Mouse (Mus musculus) kidney, embryonic 14.5 days (tissue): Measurements from ENCODE around the gene Cabp2. TPM values are rescaled to one million over a fixed set of nuclear protein-coding genes. Genes with fewer than 3 reads are reported as not detected.

Experiments used
- ATAC-seq: fragments of 200-750 bp; cut with Nextera tagmentation; 2 replicates; pipeline ENCODE4 v1.8.0; 2017; ENCODE audit warnings: moderate number of reproducible peaks, mild to moderate bottlenecking, moderate TSS enrichment, moderate library complexity; ENCODE audit not compliant: low FRiP score, low TSS enrichment
- H3K27ac ChIP-seq: fragments of 300-500 bp; sonication (generic); 2 replicates; pipeline ENCODE4 v1.5.1; 2014; ENCODE audit warnings: low read depth, mild to moderate bottlenecking, low read length, moderate library complexity, mixed read lengths
- H3K27me3 ChIP-seq: fragments of 300-500 bp; sonication (generic); 2 replicates; pipeline ENCODE4 v1.6.1; 2014; ENCODE audit warnings: mild to moderate bottlenecking, low read length; ENCODE audit not compliant: control insufficient read depth, insufficient read depth
- H3K36me3 ChIP-seq: fragments of 300-500 bp; sonication (generic); 2 replicates; pipeline ENCODE4 v1.6.1; 2014; ENCODE audit warnings: low read length, mixed read lengths; ENCODE audit not compliant: control insufficient read depth, insufficient read depth
- H3K4me1 ChIP-seq: fragments of 300-500 bp; sonication (generic); 2 replicates; pipeline ENCODE4 v1.6.1; 2014; ENCODE audit warnings: low read length, mixed read lengths; ENCODE audit not compliant: control insufficient read depth, insufficient read depth
- H3K4me2 ChIP-seq: fragments of 300-500 bp; sonication (generic); replicated peaks from 2 replicates; pipeline ENCODE4 v1.6.1; 2014; ENCODE audit warnings: low read depth, mild to moderate bottlenecking, low read length
- H3K4me3 ChIP-seq: fragments of 300-500 bp; sonication (generic); 2 replicates; pipeline ENCODE4 v1.5.1; 2014; ENCODE audit warnings: mild to moderate bottlenecking, low read length
- H3K9ac ChIP-seq: fragments of 300-500 bp; sonication (generic); 2 replicates; pipeline ENCODE4 v1.6.1; 2014; ENCODE audit warnings: low read depth, mild to moderate bottlenecking, low read length, moderate library complexity
- H3K9me3 ChIP-seq: fragments of 300-500 bp; sonication (generic); 2 replicates; pipeline ENCODE4 v1.6.1; 2016; ENCODE audit warnings: low read length; ENCODE audit not compliant: control insufficient read depth
- WGBS: fragments of 180-500 bp; shearing (Covaris S2); extraction: QIAGEN DNeasy Blood & Tissue Kit; methylation state at CpG from one replicate; pipeline ENCODE4 v1.1.7; 2014; 5-methylcytosine and 5-hydroxymethylcytosine counted together
- polyA plus RNA-seq: library from polyadenylated mRNA; unstranded; fragments of >200 nt; fragmentation: Nextera tagmentation; extraction: Ambion mirVana; gene quantifications from 2 replicates; pipeline ENCODE4 v1.2.1, GENCODE M21; 2014

Cabp2 gene
- polyA plus RNA-seq, 1 experiment from 2014 or later: not detected

- 82% methylated on average over 8 of the region's 8 CpGs for WGBS
- H3K9ac ChIP-seq: no peak overlapping the region
- no peak overlapping the region for H3K4me2 ChIP-seq
- H3K36me3 ChIP-seq: no peaks in the 10 kb centered on the region
- no peak for ATAC-seq
- no peaks in the 10 kb centered on the region for H3K27me3 ChIP-seq
- H3K9me3 ChIP-seq: no peaks in the 10 kb centered on the region
- no peak overlapping the region for H3K4me3 ChIP-seq
- H3K27ac ChIP-seq: no peak overlapping the region
- no peaks in the 10 kb centered on the region for H3K4me1 ChIP-seq
These were observed 10.6 kb upstream of the Cabp2 start for GRCm38 (mm10) chr19:4070756-4071155.

GRCm38 (mm10) chr19:4071406-4071805, 10.0 kb upstream of the Cabp2 start:
- 96% methylated on average over 6 of the region's 6 CpGs for WGBS
- no peaks in the 10 kb centered on the region for H3K4me1 ChIP-seq
- H3K27me3 ChIP-seq: no peaks in the 10 kb centered on the region
- H3K27ac ChIP-seq: no peak overlapping the region
- ATAC-seq: no peak
- no peak overlapping the region for H3K4me3 ChIP-seq
- no peak overlapping the region for H3K4me2 ChIP-seq
- no peaks in the 10 kb centered on the region for H3K9me3 ChIP-seq
- no peak overlapping the region for H3K9ac ChIP-seq
- no peaks in the 10 kb centered on the region for H3K36me3 ChIP-seq

GRCm38 (mm10) chr19:4072706-4073424, 8.5 kb upstream of the Cabp2 start:
- H3K36me3 ChIP-seq: no peaks in the 10 kb centered on the region
- no peak overlapping the region for H3K4me2 ChIP-seq
- H3K27me3 ChIP-seq: no peaks in the 10 kb centered on the region
- H3K4me1 ChIP-seq: no peaks in the 10 kb centered on the region
- 82% methylated on average over 6 of the region's 6 CpGs for WGBS
- no peak overlapping the region for H3K4me3 ChIP-seq
- H3K9me3 ChIP-seq: no peaks in the 10 kb centered on the region
- H3K27ac ChIP-seq: no peak overlapping the region
- H3K9ac ChIP-seq: no peak overlapping the region
- no peak for ATAC-seq

- WGBS: 86% methylated on average over 1 of the region's 1 CpGs
- H3K4me2 ChIP-seq: no peak overlapping the region
- no peak for ATAC-seq
- H3K4me1 ChIP-seq: no peaks in the 10 kb centered on the region
- no peak overlapping the region for H3K4me3 ChIP-seq
- H3K9ac ChIP-seq: no peak overlapping the region
- H3K36me3 ChIP-seq: no peaks in the 10 kb centered on the region
- H3K9me3 ChIP-seq: no peaks in the 10 kb centered on the region
- no peak overlapping the region for H3K27ac ChIP-seq
- no peaks in the 10 kb centered on the region for H3K27me3 ChIP-seq
These were observed 5.8 kb upstream of the Cabp2 start for GRCm38 (mm10) chr19:4075531-4075930.

GRCm38 (mm10) chr19:4079594-4079993, 1.8 kb upstream of the Cabp2 start:
- H3K9me3 ChIP-seq: no peaks in the 10 kb centered on the region
- no peak overlapping the region for H3K4me2 ChIP-seq
- no peaks in the 10 kb centered on the region for H3K27me3 ChIP-seq
- no peaks in the 10 kb centered on the region for H3K4me1 ChIP-seq
- WGBS: 90% methylated on average over 1 of the region's 1 CpGs
- H3K9ac ChIP-seq: no peak overlapping the region
- no peak overlapping the region for H3K27ac ChIP-seq
- no peak overlapping the region for H3K4me3 ChIP-seq
- ATAC-seq: no peak
- no peaks in the 10 kb centered on the region for H3K36me3 ChIP-seq

- Histone ChIP-seq H3K4me2 (no peak overlapping the region), H3K4me3 (no peak overlapping the region), H3K4me1 (no peaks in the 10 kb centered on the region), H3K36me3 (no peaks in the 10 kb centered on the region), H3K27me3 (no peaks in the 10 kb centered on the region), H3K9ac (no peak overlapping the region), H3K9me3 (no peaks in the 10 kb centered on the region), H3K27ac (no peak overlapping the region)
- no peak for ATAC-seq
- WGBS: 64% methylated on average over 8 of the region's 8 CpGs
These were observed 818 bp upstream of the Cabp2 start for GRCm38 (mm10) chr19:4080511-4081009.

GRCm38 (mm10) chr19:4082219-4082965, 1.0 kb downstream of the Cabp2 start:
- H3K9me3 ChIP-seq: no peaks in the 10 kb centered on the region
- no peak overlapping the region for H3K9ac ChIP-seq
- no peak overlapping the region for H3K4me2 ChIP-seq
- no peaks in the 10 kb centered on the region for H3K27me3 ChIP-seq
- no peaks in the 10 kb centered on the region for H3K4me1 ChIP-seq
- WGBS: 84% methylated on average over 11 of the region's 11 CpGs
- no peaks in the 10 kb centered on the region for H3K36me3 ChIP-seq
- no peak overlapping the region for H3K4me3 ChIP-seq
- no peak for ATAC-seq
- H3K27ac ChIP-seq: no peak overlapping the region

GRCm38 (mm10) chr19:4083316-4083715, 1.9 kb downstream of the Cabp2 start:
- H3K9ac ChIP-seq: no peak overlapping the region
- H3K27ac ChIP-seq: no peak overlapping the region
- no peak overlapping the region for H3K4me3 ChIP-seq
- H3K9me3 ChIP-seq: no peaks in the 10 kb centered on the region
- no peak overlapping the region for H3K4me2 ChIP-seq
- 92% methylated on average over 7 of the region's 7 CpGs for WGBS
- H3K36me3 ChIP-seq: no peaks in the 10 kb centered on the region
- H3K27me3 ChIP-seq: no peaks in the 10 kb centered on the region
- ATAC-seq: no peak
- H3K4me1 ChIP-seq: no peaks in the 10 kb centered on the region

GRCm38 (mm10) chr19:4083826-4084225, 2.4 kb downstream of the Cabp2 start:
- no peaks in the 10 kb centered on the region for H3K4me1 ChIP-seq
- WGBS: 21% methylated on average over 8 of the region's 8 CpGs
- H3K9me3 ChIP-seq: no peaks in the 10 kb centered on the region
- H3K27ac ChIP-seq: no peak overlapping the region
- H3K9ac ChIP-seq: no peak overlapping the region
- no peaks in the 10 kb centered on the region for H3K36me3 ChIP-seq
- H3K4me2 ChIP-seq: no peak overlapping the region
- H3K4me3 ChIP-seq: no peak overlapping the region
- ATAC-seq: no peak
- no peaks in the 10 kb centered on the region for H3K27me3 ChIP-seq
